Comparison of ENCODE assay signal across 17 mouse cellular contexts in the genomic region with DNA sequence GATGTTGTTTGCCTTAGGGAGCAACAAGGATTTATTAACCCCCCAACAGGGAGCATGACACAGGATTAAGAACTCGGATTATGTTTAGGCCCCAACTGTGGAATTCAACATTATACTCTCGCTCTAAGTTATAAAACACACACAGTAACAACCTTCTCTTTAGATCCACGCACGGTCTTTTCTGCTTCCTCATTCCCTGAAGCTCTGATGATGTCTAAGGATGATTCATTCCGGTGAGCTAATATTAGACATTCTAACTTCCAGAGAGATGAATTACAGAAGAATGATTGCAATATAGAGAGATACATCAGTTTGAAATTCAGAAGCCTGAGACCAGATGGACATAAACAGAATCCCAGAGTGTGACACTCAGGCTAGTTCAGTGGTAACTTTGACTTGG.
"Had no signal": no experiment of that assay in that cellular context is flagged by ENCODE, and none has a peak within 500 bp of the region (broad histone marks: within the 10 kb centered on the region; RNA-seq: fewer than 3 reads in every experiment).

No protein-coding gene starts in this region.

- H3K4me3 ChIP-seq: kidney, embryonic 15.5 days; limb, embryonic 13.5 days; midbrain, embryonic 15.5 days; neural tube, embryonic 13.5 days had no signal

- H3K9me3 ChIP-seq: kidney, embryonic 15.5 days; limb, embryonic 13.5 days; midbrain, embryonic 15.5 days had no signal

- H3K36me3 ChIP-seq: kidney, embryonic 15.5 days; limb, embryonic 13.5 days; midbrain, embryonic 15.5 days; neural tube, embryonic 13.5 days had no signal

- H3K4me2 ChIP-seq: kidney, embryonic 15.5 days; limb, embryonic 13.5 days; midbrain, embryonic 15.5 days; neural tube, embryonic 13.5 days had no signal

- ATAC-seq: lung, postnatal 0 days; midbrain, embryonic 15.5 days had no signal

- H3K27me3 ChIP-seq: kidney, embryonic 15.5 days; midbrain, embryonic 15.5 days; neural tube, embryonic 13.5 days had no signal

- DNase-seq: kidney, adult 2 months; kidney, postnatal 14 days; layer of hippocampus, adult 9-11 months; layer of hippocampus, postnatal 36 days; left cerebral cortex, postnatal 4 days; lung, adult 18-20 months; lung, postnatal 36 days; retina, postnatal 1 day; right cerebral cortex, postnatal 4 days; spleen, adult 18-20 months; thymus, postnatal 4 days had no signal

- H3K9ac ChIP-seq: kidney, embryonic 15.5 days; limb, embryonic 13.5 days; liver, embryonic 14.5 days; midbrain, embryonic 15.5 days; neural tube, embryonic 13.5 days had no signal

- H3K27ac ChIP-seq: kidney, embryonic 15.5 days; limb, embryonic 13.5 days; liver, embryonic 14.5 days; midbrain, embryonic 15.5 days; neural tube, embryonic 13.5 days had no signal
